Mouse (Mus musculus): ENCODE results near the gene Prim2.

GRCm38 (mm10) chr1:33627803-33628202 lies 41.8 kb downstream of the Prim2 start:
- no peak for TF ChIP-seq ZC3H11A (IDR thresholded peaks at IDR 0.05; ENCODE audit: borderline replicate concordance, low read depth, low read length)
- no peak for TF ChIP-seq MAFK (IDR thresholded peaks at IDR 0.05; ENCODE audit: insufficient read depth, low read depth, low read length)
- TF ChIP-seq CHD2 (IDR thresholded peaks at IDR 0.05; ENCODE audit: low read depth, low read length), result no peak
- TF ChIP-seq ZNF384 (IDR thresholded peaks at IDR 0.05; ENCODE audit: low read depth, low read length), result no peak
